8 mouse cellular contexts compared by ENCODE assay signal in the genomic region with DNA sequence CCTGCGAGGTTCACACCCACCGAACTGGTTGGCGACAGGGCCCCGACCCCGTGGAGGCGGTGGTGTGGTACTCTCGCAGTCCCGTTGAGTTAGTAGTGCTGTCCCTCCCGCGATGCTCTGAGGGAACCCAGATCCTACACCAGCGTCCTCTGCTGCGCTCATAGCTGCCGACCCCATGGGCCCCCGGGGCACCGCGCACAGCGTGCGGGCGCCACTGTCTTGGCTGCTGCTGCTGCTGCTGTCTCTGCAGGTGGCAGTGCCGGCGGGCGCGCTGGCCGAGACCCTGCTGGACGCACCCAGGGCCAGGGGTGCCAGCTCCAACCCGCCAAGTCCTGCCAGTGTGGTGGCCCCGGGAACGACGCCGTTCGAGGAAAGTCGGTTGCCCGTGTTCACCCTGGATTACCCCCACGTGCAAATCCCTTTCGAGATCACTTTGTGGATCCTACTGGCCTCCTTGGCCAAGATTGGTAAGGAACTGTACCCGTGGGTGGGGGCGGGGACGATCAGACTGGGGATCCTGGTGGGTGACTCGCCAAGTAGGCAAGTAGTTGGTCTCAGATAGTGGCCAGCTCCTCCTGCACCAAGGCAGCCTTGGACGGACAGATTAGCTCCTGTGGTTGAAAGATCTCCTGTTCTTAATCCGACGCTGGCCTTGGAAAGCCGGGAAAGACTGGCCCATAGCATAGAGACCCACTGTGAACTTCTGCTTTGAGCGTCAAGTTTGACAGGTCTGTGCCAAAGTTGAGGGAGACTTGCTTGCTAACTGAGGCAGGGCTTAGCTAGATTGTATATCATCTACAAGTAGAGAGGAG. TPM values are rescaled to one million over a fixed set of nuclear protein-coding genes. Genes with fewer than 3 reads are reported as not detected.
DNase-seq lines count a peak whose midpoint lies in the region; ATAC-seq and TF ChIP-seq lines count a peak whose summit lies in the region.

No protein-coding gene starts in this region.

- TF ChIP-seq POLR2A in cerebellum, adult 2 months (IDR thresholded peaks at IDR 0.05; ENCODE audit: borderline replicate concordance, insufficient read depth, low read length): no peak

- H3K9ac ChIP-seq in embryonic facial prominence, embryonic 11.5 days (replicated peaks; ENCODE audit: low read length): peak overlapping the region; percentile 37
- H3K9ac ChIP-seq in hindbrain, embryonic 16.5 days (ENCODE audit: low read depth, low read length): peak overlapping the region; percentile 72
- no peak overlapping the region for H3K9ac ChIP-seq in liver, embryonic 15.5 days
- H3K9ac ChIP-seq in stomach, embryonic 14.5 days (replicated peaks; ENCODE audit: low read depth, low read length): no peak overlapping the region

- H3K27me3 ChIP-seq in cerebellum, adult 2 months (ENCODE audit: control insufficient read depth, insufficient read depth, low read length): no peaks in the 10 kb centered on the region
- H3K27me3 ChIP-seq in embryonic facial prominence, embryonic 11.5 days (ENCODE audit: control insufficient read depth, insufficient read depth, low read length): peaks cover 35% of the 10 kb centered on the region
- H3K27me3 ChIP-seq in hindbrain, embryonic 16.5 days (replicated peaks; ENCODE audit: control insufficient read depth, insufficient read depth, low read length): peaks cover 26% of the 10 kb centered on the region
- H3K27me3 ChIP-seq in liver, embryonic 15.5 days: peaks cover 73% of the 10 kb centered on the region
- H3K27me3 ChIP-seq in stomach, embryonic 14.5 days (ENCODE audit: control insufficient read depth, insufficient read depth, low read length): peaks cover 41% of the 10 kb centered on the region

- TF ChIP-seq CTCF in cerebellum, adult 2 months (IDR thresholded peaks at IDR 0.05; ENCODE audit: borderline replicate concordance, insufficient read depth, low read depth, low read length): no peak

- H3K4me2 ChIP-seq in embryonic facial prominence, embryonic 11.5 days (ENCODE audit: low read depth, low read length): peak overlapping the region; percentile 93
- peak overlapping the region; percentile 99 for H3K4me2 ChIP-seq in hindbrain, embryonic 16.5 days (ENCODE audit: low read length)
- peak overlapping the region; percentile 73 for H3K4me2 ChIP-seq in liver, embryonic 15.5 days
- peak overlapping the region; percentile 99 for H3K4me2 ChIP-seq in stomach, embryonic 14.5 days (replicated peaks; ENCODE audit: low read depth, low read length)

- peak; percentile 6; the same call in 1 of the 2 replicates for ATAC-seq in embryonic facial prominence, embryonic 11.5 days (replicated peaks; ENCODE audit: insufficient number of reproducible peaks, low FRiP score, low TSS enrichment, low read depth)
- ATAC-seq in hindbrain, embryonic 16.5 days: peak; percentile 82
- no peak for ATAC-seq in liver, embryonic 15.5 days (ENCODE audit: insufficient read depth)
- peak; percentile 55 for ATAC-seq in stomach, embryonic 14.5 days (ENCODE audit: insufficient number of reproducible peaks, insufficient read depth, low FRiP score, low read depth)

- H3K4me3 ChIP-seq in cerebellum, adult 2 months (replicated peaks; ENCODE audit: insufficient read depth, low read depth, low read length): peak overlapping the region; percentile 55
- H3K4me3 ChIP-seq in embryonic facial prominence, embryonic 11.5 days (ENCODE audit: low read depth, low read length): peak overlapping the region; percentile 55
- peak overlapping the region; percentile 70 for H3K4me3 ChIP-seq in hindbrain, embryonic 16.5 days (ENCODE audit: low read length)
- H3K4me3 ChIP-seq in liver, embryonic 15.5 days (replicated peaks): peak overlapping the region; percentile 51
- H3K4me3 ChIP-seq in stomach, embryonic 14.5 days (ENCODE audit: low read depth, low read length): peak overlapping the region; percentile 59

- no peaks in the 10 kb centered on the region for H3K36me3 ChIP-seq in embryonic facial prominence, embryonic 11.5 days (replicated peaks; ENCODE audit: control insufficient read depth, insufficient read depth, low read depth, low read length)
- no peaks in the 10 kb centered on the region for H3K36me3 ChIP-seq in hindbrain, embryonic 16.5 days (ENCODE audit: control insufficient read depth, insufficient read depth, low read length)
- no peaks in the 10 kb centered on the region for H3K36me3 ChIP-seq in liver, embryonic 15.5 days (replicated peaks)
- no peaks in the 10 kb centered on the region for H3K36me3 ChIP-seq in stomach, embryonic 14.5 days (ENCODE audit: control insufficient read depth, insufficient read depth, low read length)

- no peaks in the 10 kb centered on the region for H3K4me1 ChIP-seq in cerebellum, adult 2 months (ENCODE audit: control insufficient read depth, insufficient read depth, low read length)
- peaks cover 5% of the 10 kb centered on the region for H3K4me1 ChIP-seq in embryonic facial prominence, embryonic 11.5 days (ENCODE audit: control insufficient read depth, insufficient read depth, low read length)
- H3K4me1 ChIP-seq in hindbrain, embryonic 16.5 days (ENCODE audit: control insufficient read depth, insufficient read depth, low read depth, low read length): peaks cover 12% of the 10 kb centered on the region
- peaks cover 14% of the 10 kb centered on the region; the same call in 1 of the 2 replicates for H3K4me1 ChIP-seq in liver, embryonic 15.5 days (replicated peaks)
- H3K4me1 ChIP-seq in stomach, embryonic 14.5 days (ENCODE audit: control insufficient read depth, insufficient read depth, low read length): no peaks in the 10 kb centered on the region

- peak in 1 of 2 experiments; percentile 10 for DNase-seq in cerebellum, adult 2 months
- DNase-seq in cerebellum, adult 9-11 months: no peak
- peak; percentile 11 for DNase-seq in 3134 (ENCODE audit: extremely low read depth, insufficient read length, low spot score)
- no peak for DNase-seq in embryonic facial prominence, embryonic 11.5 days (ENCODE audit: low spot score)
- DNase-seq in right cerebral cortex, postnatal 14 days: no peak

- WGBS in cerebellum, adult 2 months: 2% methylated on average over 44 of the region's 44 CpGs
- WGBS in embryonic facial prominence, embryonic 11.5 days: 3% methylated on average over 44 of the region's 44 CpGs
- 4% methylated on average over 31 of the region's 44 CpGs for WGBS in hindbrain, embryonic 16.5 days
- 3% methylated on average over 44 of the region's 44 CpGs for WGBS in liver, embryonic 15.5 days (ENCODE audit: insufficient replicate concordance)
- WGBS in stomach, embryonic 14.5 days: 4% methylated on average over 44 of the region's 44 CpGs

- no peaks in the 10 kb centered on the region for H3K9me3 ChIP-seq in embryonic facial prominence, embryonic 11.5 days (replicated peaks; ENCODE audit: control insufficient read depth, low read length)
- no peaks in the 10 kb centered on the region for H3K9me3 ChIP-seq in hindbrain, embryonic 16.5 days (ENCODE audit: control insufficient read depth, low read length)
- no peaks in the 10 kb centered on the region for H3K9me3 ChIP-seq in liver, embryonic 15.5 days (replicated peaks)
- no peaks in the 10 kb centered on the region for H3K9me3 ChIP-seq in stomach, embryonic 14.5 days (ENCODE audit: control insufficient read depth, low read depth, low read length)

- no peak overlapping the region for H3K27ac ChIP-seq in cerebellum, adult 2 months (ENCODE audit: insufficient read depth, low read length)
- H3K27ac ChIP-seq in embryonic facial prominence, embryonic 11.5 days (replicated peaks; ENCODE audit: low read depth, low read length): no peak overlapping the region
- H3K27ac ChIP-seq in hindbrain, embryonic 16.5 days (ENCODE audit: low read depth, low read length): no peak overlapping the region
- H3K27ac ChIP-seq in liver, embryonic 15.5 days (replicated peaks): no peak overlapping the region
- no peak overlapping the region for H3K27ac ChIP-seq in stomach, embryonic 14.5 days (ENCODE audit: low read length)

RNA-seq across cellular contexts. Expression of a gene that starts 1.5 kb away (rescaled TPM):
- 0.92 and 1.4 TPM in 2 replicates for polyA plus RNA-seq in cerebellum, adult 2 months (2012; rRNA removed)
- 0.08 and 0.11 TPM in 2 replicates for polyA plus RNA-seq in embryonic facial prominence, embryonic 11.5 days (2014; fragmentation: Nextera tagmentation; extraction: Ambion mirVana)
- polyA plus RNA-seq in hindbrain, embryonic 16.5 days (2015; fragmentation: Nextera tagmentation; extraction: Ambion mirVana): 0.49 and 0.51 TPM in 2 replicates
- 0.02 and 0.07 TPM in 2 replicates for polyA plus RNA-seq in liver, embryonic 15.5 days (2015; fragmentation: Nextera tagmentation; extraction: Ambion mirVana)
- polyA plus RNA-seq in stomach, embryonic 14.5 days (2014; fragmentation: Nextera tagmentation; extraction: Ambion mirVana): 0.93 and 1.2 TPM in 2 replicates

Comparison
In these comparisons a context has a peak if more than half of its experiments do, and no peak if none do; other contexts are left out.
1. H3K9ac ChIP-seq: peak in embryonic facial prominence, embryonic 11.5 days (single experiment) and hindbrain, embryonic 16.5 days (single experiment); none in liver, embryonic 15.5 days (single experiment) and stomach, embryonic 14.5 days (single experiment).
2. Peak in every context shown above with its lines, with median percentiles within 50 percentile points of each other: H3K4me3 ChIP-seq and H3K4me2 ChIP-seq.